Mouse (Mus musculus): Measurements from ENCODE around the gene Anapc15. TPM values are rescaled to one million over a fixed set of nuclear protein-coding genes. Genes with fewer than 3 reads are reported as not detected.

The Anapc15 gene
- 11.5 TPM for polyA plus RNA-seq (2014; fragmentation: Illumina TruSeq; extraction: RNeasy Lipid Tissue Mini Kit (QIAGEN cat#74804); ENCODE audit: low read depth, low replicate concordance)

GRCm38 (mm10) chr7:101863415-101863814 is at the start of gene Anapc15:
TSS of gene Anapc15 (plus strand) at chr7:101863715.

GRCm38 (mm10) chr7:101817861-101818401 is 45.6 kb upstream of the Anapc15 start, which contains the start of gene Phox2a:
TSS of gene Phox2a (plus strand) at chr7:101818313.

GRCm38 (mm10) chr7:101837606-101838471 is 25.7 kb upstream of the Anapc15 start, which contains the start of gene Inppl1:
TSS of gene Inppl1 (minus strand) at chr7:101838229.

GRCm38 (mm10) chr7:101857094-101857493 is 6.4 kb upstream of the Anapc15 start, which contains the start of gene Folr2:
TSS of gene Folr2 (minus strand) at chr7:101857194.

GRCm38 (mm10) chr7:101870629-101871028 is 7.1 kb downstream of the Anapc15 start, which contains the start of gene Folr1:
TSS of gene Folr1 (minus strand) at chr7:101870788.

GRCm38 (mm10) chr7:101905561-101906286 is 42.2 kb downstream of the Anapc15 start, which contains the start of gene Lamtor1:
TSS of gene Lamtor1 (plus strand) at chr7:101905904.

GRCm38 (mm10) chr7:101906287-101906681 is 42.8 kb downstream of the Anapc15 start, which contains the start of gene Tomt:
TSS of gene Tomt (minus strand) at chr7:101906359.

GRCm38 (mm10) chr7:101933751-101934240 is 70.3 kb downstream of the Anapc15 start, which contains the start of the genes Lrrc51 and Numa1:
TSS of gene Lrrc51 (minus strand) at chr7:101933895.
TSS of gene Numa1 (plus strand) at chr7:101934111.

Other genes starting within 250 kb of the Anapc15 start
- gene Clpb, start 200.1 kb upstream of the Anapc15 start, polyA plus RNA-seq (2014; fragmentation: Illumina TruSeq; extraction: RNeasy Lipid Tissue Mini Kit (QIAGEN cat#74804); ENCODE audit: low read depth, low replicate concordance), result 5.5 TPM
- not detected for gene Phox2a, start 45.4 kb upstream of the Anapc15 start, polyA plus RNA-seq (2014; fragmentation: Illumina TruSeq; extraction: RNeasy Lipid Tissue Mini Kit (QIAGEN cat#74804); ENCODE audit: low read depth, low replicate concordance)
- 8.3 TPM for gene Inppl1, start 25.5 kb upstream of the Anapc15 start, polyA plus RNA-seq (2014; fragmentation: Illumina TruSeq; extraction: RNeasy Lipid Tissue Mini Kit (QIAGEN cat#74804); ENCODE audit: low read depth, low replicate concordance)
- 6.8 TPM for gene Folr2, start 6.5 kb upstream of the Anapc15 start, polyA plus RNA-seq (2014; fragmentation: Illumina TruSeq; extraction: RNeasy Lipid Tissue Mini Kit (QIAGEN cat#74804); ENCODE audit: low read depth, low replicate concordance)
- gene Folr1, start 7.1 kb downstream of the Anapc15 start, polyA plus RNA-seq (2014; fragmentation: Illumina TruSeq; extraction: RNeasy Lipid Tissue Mini Kit (QIAGEN cat#74804); ENCODE audit: low read depth, low replicate concordance), result not detected
- 9.2 TPM for gene Lamtor1, start 42.2 kb downstream of the Anapc15 start, polyA plus RNA-seq (2014; fragmentation: Illumina TruSeq; extraction: RNeasy Lipid Tissue Mini Kit (QIAGEN cat#74804); ENCODE audit: low read depth, low replicate concordance)
- gene Tomt, start 42.6 kb downstream of the Anapc15 start, polyA plus RNA-seq (2014; fragmentation: Illumina TruSeq; extraction: RNeasy Lipid Tissue Mini Kit (QIAGEN cat#74804); ENCODE audit: low read depth, low replicate concordance), result not detected
- 2.3 TPM for gene Lrrc51, start 70.2 kb downstream of the Anapc15 start, polyA plus RNA-seq (2014; fragmentation: Illumina TruSeq; extraction: RNeasy Lipid Tissue Mini Kit (QIAGEN cat#74804); ENCODE audit: low read depth, low replicate concordance)
- gene Numa1, start 70.4 kb downstream of the Anapc15 start, polyA plus RNA-seq (2014; fragmentation: Illumina TruSeq; extraction: RNeasy Lipid Tissue Mini Kit (QIAGEN cat#74804); ENCODE audit: low read depth, low replicate concordance), result 11.2 TPM
- 21.1 TPM for gene Il18bp, start 155.0 kb downstream of the Anapc15 start, polyA plus RNA-seq (2014; fragmentation: Illumina TruSeq; extraction: RNeasy Lipid Tissue Mini Kit (QIAGEN cat#74804); ENCODE audit: low read depth, low replicate concordance)
- 12.2 TPM for gene Rnf121, start 201.8 kb downstream of the Anapc15 start, polyA plus RNA-seq (2014; fragmentation: Illumina TruSeq; extraction: RNeasy Lipid Tissue Mini Kit (QIAGEN cat#74804); ENCODE audit: low read depth, low replicate concordance)
- 4.1 TPM for gene Xndc1, start 201.8 kb downstream of the Anapc15 start, polyA plus RNA-seq (2014; fragmentation: Illumina TruSeq; extraction: RNeasy Lipid Tissue Mini Kit (QIAGEN cat#74804); ENCODE audit: low read depth, low replicate concordance)
- not detected for gene Xntrpc, start 202.0 kb downstream of the Anapc15 start, polyA plus RNA-seq (2014; fragmentation: Illumina TruSeq; extraction: RNeasy Lipid Tissue Mini Kit (QIAGEN cat#74804); ENCODE audit: low read depth, low replicate concordance)
- gene Trpc2, start 219.4 kb downstream of the Anapc15 start, polyA plus RNA-seq (2014; fragmentation: Illumina TruSeq; extraction: RNeasy Lipid Tissue Mini Kit (QIAGEN cat#74804); ENCODE audit: low read depth, low replicate concordance), result not detected
- not detected for gene Art1, start 238.0 kb downstream of the Anapc15 start, polyA plus RNA-seq (2014; fragmentation: Illumina TruSeq; extraction: RNeasy Lipid Tissue Mini Kit (QIAGEN cat#74804); ENCODE audit: low read depth, low replicate concordance)
- not detected for gene Art5, start 245.8 kb downstream of the Anapc15 start, polyA plus RNA-seq (2014; fragmentation: Illumina TruSeq; extraction: RNeasy Lipid Tissue Mini Kit (QIAGEN cat#74804); ENCODE audit: low read depth, low replicate concordance)

All from liver, adult 10 weeks (tissue).